16 mouse cellular contexts compared by ENCODE assay signal in genomic region chr4:100827374-100827773, GRCm38 (mm10). TPM values are rescaled to one million over a fixed set of nuclear protein-coding genes. Genes with fewer than 3 reads are reported as not detected.
"Had no signal": no experiment of that assay in that cellular context is flagged by ENCODE, and none has a peak within 500 bp of the region (broad histone marks: within the 10 kb centered on the region; RNA-seq: fewer than 3 reads in every experiment).

No protein-coding gene starts in this region.

- H3K4me3 ChIP-seq: layer of hippocampus, adult 2 months; limb, embryonic 13.5 days had no signal

- DNase-seq: kidney, adult 8-10 months; kidney, postnatal 10 days; kidney, postnatal 4 days; left cerebral cortex, postnatal 4 days; lung, adult 18-20 months; retina, postnatal 1 day; right cerebral cortex, postnatal 4 days; spleen, adult 18-20 months; thymus, adult 2 months; thymus, postnatal 25 days had no signal

- H3K4me2 ChIP-seq: limb, embryonic 13.5 days; midbrain, embryonic 11.5 days had no signal

- H3K9me3 ChIP-seq: limb, embryonic 13.5 days had no signal

- H3K27me3 ChIP-seq: limb, embryonic 13.5 days had no signal

- H3K27ac ChIP-seq: layer of hippocampus, adult 2 months; liver, embryonic 14.5 days had no signal

- H3K9ac ChIP-seq: limb, embryonic 13.5 days; liver, embryonic 14.5 days had no signal

- ATAC-seq: midbrain, embryonic 16.5 days had no signal

- H3K36me3 ChIP-seq: limb, embryonic 13.5 days had no signal

RNA-seq across cellular contexts. Expression of gene Cachd1, which starts 50.9 kb away (rescaled TPM):
- total RNA-seq: neutrophil, adult 5-6 weeks had no signal
